Mouse (Mus musculus) A20 (cell line): Measurements from ENCODE around the gene Oog1.
"Not testable (repeated sequence)": the region's sequence is repeated elsewhere in the genome, so short reads cannot be mapped to it uniquely, and the experiment has no call there.

Experiments
- DNase-seq: peaks from one replicate; pipeline ENCODE4 v3.0.0-alpha.2; 2011; ENCODE audit warnings: low read depth, low spot score

Oog1 gene

GRCm38 (mm10) chr12:87602388-87602787 is at the start of gene Oog1:
TSS of gene Oog1 (plus strand) at chr12:87602688.
- DNase-seq, result not testable (repeated sequence)

GRCm38 (mm10) chr12:87601388-87601787 is 1.1 kb upstream of the Oog1 start:
- not testable (repeated sequence) for DNase-seq

- DNase-seq, result not testable (repeated sequence)
These were observed 16.1 kb downstream of the Oog1 start, which contains the start of gene Gm4027 for GRCm38 (mm10) chr12:87618569-87618968. TSS of gene Gm4027 (plus strand) at chr12:87618869.

- not testable (repeated sequence) for DNase-seq
These were observed 42.0 kb downstream of the Oog1 start, which contains the start of gene Gm16381 for GRCm38 (mm10) chr12:87644520-87644919. TSS of gene Gm16381 (minus strand) at chr12:87644620.

GRCm38 (mm10) chr12:87652916-87653703 is 50.6 kb downstream of the Oog1 start:
- not testable (repeated sequence) for DNase-seq
